Mouse (Mus musculus) right cerebral cortex, postnatal 36 days (tissue): ENCODE measurements around the gene Gm8127.
"Not testable (repeated sequence)": the region's sequence is repeated elsewhere in the genome, so short reads cannot be mapped to it uniquely, and the experiment has no call there.

ENCODE experiments used
- DNase-seq, 2 experiments: peaks; one replicate each; pipeline ENCODE4 v3.0.0; 2022; ENCODE audit warnings: low spot score in 2 of 2, mixed read lengths in 1 of 2

Gm8127 gene

DNA sequence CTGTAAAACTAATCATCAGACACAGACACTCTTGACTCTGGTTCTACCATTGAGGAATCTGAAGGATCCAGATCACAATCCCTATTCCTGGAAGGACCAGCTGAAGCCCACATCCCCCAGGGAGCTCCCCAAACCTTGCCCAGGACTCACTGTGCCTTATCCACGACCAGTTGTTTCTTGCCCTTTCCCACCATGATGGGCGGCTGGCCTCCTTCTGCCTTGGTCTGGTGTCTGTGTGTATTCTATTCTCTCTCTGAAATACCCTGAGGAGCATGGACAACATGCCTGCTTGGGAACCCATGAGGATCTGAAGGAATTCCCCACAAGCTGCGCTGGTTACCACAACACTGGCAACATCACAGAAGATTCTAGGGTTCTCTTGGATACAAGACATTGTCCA lies at the start of gene Gm8127:
Gene Gm8127, minus strand, starts transcription at position 330 of the 400 bp plus-strand sequence.
- not testable (repeated sequence) for DNase-seq

- DNase-seq = not testable (repeated sequence)
These were observed 44.0 kb upstream of the Gm8127 start for GRCm38 (mm10) chr14:43337646-43338045.

- DNase-seq = not testable (repeated sequence)
These were observed 37.8 kb upstream of the Gm8127 start for GRCm38 (mm10) chr14:43331362-43331880.

- not testable (repeated sequence) for DNase-seq
These were observed 35.0 kb upstream of the Gm8127 start for GRCm38 (mm10) chr14:43328603-43329002.

DNA sequence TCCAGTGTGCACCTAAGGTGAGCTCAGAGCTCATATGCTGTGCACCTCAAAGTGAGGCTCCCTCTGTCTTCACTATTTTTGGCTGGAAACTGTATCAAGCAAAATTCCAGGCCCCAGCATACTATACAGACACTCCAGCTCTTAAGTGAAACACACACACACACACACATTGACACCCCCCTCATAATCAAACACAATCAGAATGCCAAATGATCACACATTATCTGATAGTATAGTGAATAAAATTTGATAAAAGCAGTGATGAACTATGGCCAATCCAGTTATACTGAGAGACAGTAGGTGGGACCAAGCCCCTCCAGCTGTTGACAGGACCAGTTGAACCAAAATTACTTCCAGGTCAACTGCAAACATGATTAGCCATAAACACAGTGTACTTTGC lies 25.9 kb upstream of the Gm8127 start:
- not testable (repeated sequence) for DNase-seq

DNA sequence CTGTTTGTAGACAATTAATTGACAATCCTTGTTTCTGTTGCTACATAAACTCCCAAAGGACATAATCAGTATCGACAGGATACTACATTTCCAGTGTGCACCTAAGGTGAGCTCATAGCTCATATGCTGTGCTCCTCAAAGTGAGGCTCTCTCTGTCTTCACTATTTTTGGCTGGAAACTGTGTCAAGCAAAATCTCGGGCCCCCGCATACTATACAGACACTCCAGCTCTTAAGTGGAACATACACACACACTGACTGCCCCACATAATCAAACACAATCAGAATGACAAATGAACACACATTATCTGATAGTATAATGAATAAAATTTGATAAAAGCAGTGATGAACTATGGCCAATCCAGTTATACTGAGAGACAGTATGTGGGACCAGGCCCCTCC lies 15.0 kb downstream of the Gm8127 start:
- DNase-seq = peak; percentile 73 to 90

GRCm38 (mm10) chr14:43278146-43278545 lies 15.5 kb downstream of the Gm8127 start:
- DNase-seq = not testable (repeated sequence)

DNA sequence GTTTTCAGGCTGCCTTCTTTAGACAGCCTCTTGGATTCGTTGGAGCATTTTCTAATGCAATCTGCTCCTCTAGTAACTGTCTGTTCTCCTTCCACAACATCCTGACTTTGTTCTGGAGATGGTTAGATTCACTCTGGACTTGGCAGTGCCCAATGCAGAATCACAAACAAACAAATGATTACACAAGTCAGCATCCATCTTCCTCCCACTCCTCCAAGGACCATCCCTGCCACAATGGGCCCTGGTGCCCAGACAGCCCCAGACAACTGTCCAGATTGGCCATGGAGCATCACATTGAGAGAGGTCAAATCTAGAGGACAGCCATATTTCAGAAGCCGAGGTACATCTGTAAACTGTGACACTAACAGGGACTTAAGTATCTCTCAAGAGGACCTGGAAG lies 16.2 kb downstream of the Gm8127 start:
- DNase-seq = not testable (repeated sequence)

DNA sequence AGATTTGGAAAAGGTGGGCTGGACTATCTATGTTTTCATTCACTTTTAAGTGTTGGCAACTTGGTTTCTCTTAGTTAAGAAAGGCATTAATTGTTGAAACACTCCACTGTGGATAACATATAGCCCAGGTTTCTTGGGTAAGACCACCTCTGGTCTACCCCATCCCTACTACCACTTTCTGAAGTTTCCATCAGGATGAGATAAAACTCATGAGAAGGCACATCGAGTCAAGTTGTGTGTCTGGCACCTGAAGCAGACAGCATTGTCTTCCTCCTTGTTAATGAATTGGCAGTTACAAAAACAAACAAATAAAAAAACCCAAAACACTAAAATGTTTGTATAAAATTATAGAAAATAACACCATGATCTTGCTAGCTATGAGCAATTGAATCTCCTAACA lies 17.9 kb downstream of the Gm8127 start:
- not testable (repeated sequence) for DNase-seq

- peak in 1 of 2 experiments; percentile 29 for DNase-seq
These were observed 18.6 kb downstream of the Gm8127 start, which contains the start of gene Gm9732 for GRCm38 (mm10) chr14:43274986-43275511. Gm9732 (plus strand) TSS chr14:43275036.

DNA sequence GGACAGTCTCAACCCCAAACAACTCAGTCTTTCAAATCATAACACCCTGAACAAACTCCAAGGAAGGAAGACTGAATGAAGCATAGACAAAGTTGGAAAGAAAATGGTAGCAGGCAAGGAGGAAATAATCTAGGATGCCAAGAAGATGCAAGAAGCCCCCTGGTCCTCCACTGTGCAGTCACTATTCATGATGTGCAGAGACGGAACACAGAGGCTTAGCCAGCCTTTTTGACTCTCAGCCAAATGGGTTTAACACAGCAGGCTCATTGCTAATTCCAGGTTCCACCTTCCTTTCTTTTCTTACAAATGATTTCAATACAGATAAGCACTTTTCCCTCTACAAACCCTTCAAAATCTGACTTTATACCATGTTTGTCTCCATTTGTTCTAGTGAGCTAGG lies 20.5 kb downstream of the Gm8127 start:
- DNase-seq = not testable (repeated sequence)

GRCm38 (mm10) chr14:43269211-43269610 lies 24.4 kb downstream of the Gm8127 start:
- not testable (repeated sequence) for DNase-seq

DNA sequence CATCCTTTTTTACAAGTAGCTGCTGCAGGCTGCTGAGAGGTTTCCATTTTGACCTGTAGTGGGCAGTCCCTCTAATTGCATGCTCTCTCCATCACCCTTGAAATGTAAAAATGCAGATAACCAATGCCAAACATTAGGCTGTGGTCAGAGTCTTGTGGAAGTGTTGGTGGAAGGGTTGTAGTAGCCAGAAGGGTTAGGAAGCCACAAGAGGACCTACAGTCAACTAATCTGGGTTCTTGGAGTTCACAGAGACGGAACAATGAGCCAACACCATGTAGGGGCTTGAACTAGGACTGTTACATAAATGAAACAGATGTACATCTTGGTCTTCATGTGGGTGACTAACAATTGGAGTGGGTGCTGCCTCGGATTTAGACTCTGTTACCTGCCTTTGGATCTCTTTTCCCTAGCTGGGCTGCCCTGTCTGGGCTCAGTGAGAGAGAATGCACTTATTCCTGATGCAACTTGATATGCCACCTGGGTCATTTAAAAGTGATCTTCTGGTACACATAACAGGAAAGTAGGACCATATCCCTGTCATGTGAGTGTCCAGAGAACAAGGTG lies 25.0 kb downstream of the Gm8127 start:
- DNase-seq = not testable (repeated sequence)

GRCm38 (mm10) chr14:43263421-43263820 lies 30.2 kb downstream of the Gm8127 start:
- not testable (repeated sequence) for DNase-seq

DNA sequence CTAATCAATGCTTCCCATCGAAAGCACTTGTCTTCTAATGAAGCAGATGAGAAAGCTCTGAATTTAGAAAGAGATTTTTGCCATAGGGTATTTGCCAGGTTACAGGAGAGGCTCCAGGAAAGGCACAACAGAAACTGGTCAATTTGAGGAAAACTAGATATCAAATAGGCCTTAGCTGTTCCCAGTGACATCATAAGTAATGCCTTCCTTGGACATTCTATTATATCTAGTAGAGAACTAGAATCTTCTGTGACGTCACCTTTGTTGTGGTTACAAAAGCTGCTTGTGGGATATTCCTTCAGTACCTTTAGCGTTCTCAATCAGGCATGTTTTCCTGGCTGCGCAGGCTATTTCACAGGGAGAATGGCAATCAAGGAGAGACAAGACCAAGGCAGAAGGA lies 35.3 kb downstream of the Gm8127 start, which contains the start of gene Gm8126:
Gene Gm8126, plus strand, starts transcription at position 301 of the 400 bp plus-strand sequence.
- DNase-seq = not testable (repeated sequence)

DNA sequence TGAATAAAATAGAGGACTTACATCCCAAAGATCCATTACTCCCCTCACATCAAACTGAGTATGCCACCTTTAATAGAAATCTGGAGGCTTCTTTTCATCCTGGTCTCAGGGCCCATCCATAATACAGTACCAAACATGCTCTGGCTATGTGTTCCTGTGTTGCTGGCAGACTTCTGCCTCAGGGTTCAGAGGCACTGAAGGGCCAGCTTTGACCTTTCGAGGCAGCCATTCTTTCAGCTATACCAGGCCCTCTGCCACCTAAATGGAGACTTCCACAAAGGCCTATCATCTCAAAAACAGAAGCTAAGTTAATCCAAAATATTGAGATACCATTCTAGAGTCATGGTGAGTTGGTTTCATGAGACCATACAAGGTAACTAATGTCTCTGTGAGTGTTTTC lies 37.1 kb downstream of the Gm8127 start:
- not testable (repeated sequence) for DNase-seq

DNA sequence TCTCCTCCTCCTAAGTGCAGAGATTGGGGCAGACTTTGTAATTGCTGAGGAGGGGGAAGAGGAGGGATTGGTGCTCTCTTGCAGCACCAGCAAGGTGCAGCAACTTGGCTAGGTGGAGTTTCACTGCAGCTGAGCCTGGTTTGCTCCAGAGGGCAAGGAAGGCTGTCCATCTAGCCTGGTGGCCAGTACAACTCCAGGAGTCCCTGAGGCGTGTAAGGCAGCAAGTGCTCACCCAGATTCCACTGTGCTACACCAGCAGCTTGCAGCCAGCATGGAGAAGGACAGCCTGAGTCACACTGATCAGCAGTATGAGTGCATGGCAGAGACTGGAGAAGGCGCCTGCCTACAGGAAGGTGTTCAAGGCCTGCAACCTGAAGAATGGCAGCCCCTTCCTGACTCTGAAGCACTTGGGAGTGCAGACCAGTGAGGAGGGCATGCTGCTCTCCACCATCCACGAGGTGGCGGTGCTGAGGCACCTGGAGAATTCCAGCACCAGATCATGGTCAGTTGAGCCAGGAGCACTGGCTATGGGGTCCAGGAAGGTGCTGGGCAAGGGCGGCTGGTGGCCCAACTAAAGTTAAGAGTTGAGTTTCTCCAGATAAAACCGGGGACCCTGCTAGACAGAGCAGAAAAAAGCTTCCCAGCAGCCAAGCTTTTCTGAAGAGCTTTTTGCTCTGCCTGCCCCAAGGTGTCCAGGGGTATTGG lies 42.9 kb downstream of the Gm8127 start:
- not testable (repeated sequence) for DNase-seq

DNA sequence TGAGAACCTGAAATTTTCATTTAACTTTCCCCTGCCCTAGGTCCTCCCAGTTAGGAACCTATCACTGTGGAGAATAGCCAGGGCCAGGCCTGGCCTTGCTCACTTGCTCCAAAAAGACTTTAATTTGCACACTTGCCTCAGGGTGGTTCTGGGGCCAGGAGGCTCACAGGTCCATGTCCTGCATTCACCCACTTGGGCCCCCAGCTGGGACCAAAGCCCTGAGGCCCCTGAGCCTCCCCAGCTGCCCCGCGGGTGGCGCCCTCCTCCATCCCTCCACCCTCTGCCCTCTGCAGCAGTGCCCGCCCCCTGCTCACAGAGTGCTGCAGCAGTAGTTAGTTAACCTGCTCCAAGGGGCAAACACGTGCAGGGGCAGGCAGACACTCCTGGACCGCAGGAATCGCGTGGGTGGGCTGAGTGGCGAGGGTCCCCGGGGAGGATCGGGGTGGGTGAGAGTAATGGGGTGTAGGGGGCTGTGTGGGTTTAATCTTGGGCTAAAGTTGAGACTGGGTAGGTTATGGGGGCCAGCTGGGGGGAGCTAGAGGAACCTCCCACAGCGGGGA lies 43.9 kb downstream of the Gm8127 start:
- not testable (repeated sequence) for DNase-seq
